Comparison of ENCODE assay signal across 33 mouse cellular contexts in genomic region chr15:5946650-5947049, GRCm38 (mm10).
"Had no signal": no experiment of that assay in that cellular context is flagged by ENCODE, and none has a peak within 500 bp of the region (broad histone marks: within the 10 kb centered on the region; RNA-seq: fewer than 3 reads in every experiment).

No protein-coding gene starts in this region.

- H3K9me3 ChIP-seq: limb, embryonic 10.5 days; limb, embryonic 12.5 days; limb, embryonic 13.5 days; limb, embryonic 15.5 days; liver, embryonic 12.5 days; liver, embryonic 13.5 days; liver, embryonic 15.5 days; lung, embryonic 15.5 days; midbrain, embryonic 10.5 days; midbrain, embryonic 12.5 days; midbrain, embryonic 13.5 days; midbrain, embryonic 15.5 days; neural tube, embryonic 12.5 days; neural tube, embryonic 13.5 days had no signal

- H3K36me3 ChIP-seq: limb, embryonic 10.5 days; limb, embryonic 12.5 days; limb, embryonic 13.5 days; limb, embryonic 15.5 days; liver, embryonic 12.5 days; liver, embryonic 13.5 days; liver, embryonic 15.5 days; lung, embryonic 15.5 days; midbrain, embryonic 10.5 days; midbrain, embryonic 12.5 days; midbrain, embryonic 13.5 days; midbrain, embryonic 15.5 days; neural tube, embryonic 12.5 days; neural tube, embryonic 13.5 days had no signal

- H3K27ac ChIP-seq: limb, embryonic 10.5 days; limb, embryonic 12.5 days; limb, embryonic 13.5 days; limb, embryonic 15.5 days; liver, embryonic 12.5 days; liver, embryonic 13.5 days; liver, embryonic 14.5 days; liver, embryonic 15.5 days; lung, embryonic 15.5 days; macrophage; midbrain, embryonic 10.5 days; midbrain, embryonic 12.5 days; midbrain, embryonic 13.5 days; midbrain, embryonic 15.5 days; neural tube, embryonic 12.5 days; neural tube, embryonic 13.5 days had no signal

- H3K9ac ChIP-seq: limb, embryonic 12.5 days; limb, embryonic 13.5 days; limb, embryonic 15.5 days; liver, embryonic 12.5 days; liver, embryonic 13.5 days; liver, embryonic 14.5 days; liver, embryonic 15.5 days; liver, postnatal 0 days; lung, embryonic 14.5 days; lung, embryonic 15.5 days; midbrain, embryonic 12.5 days; midbrain, embryonic 13.5 days; midbrain, embryonic 15.5 days; neural tube, embryonic 12.5 days; neural tube, embryonic 13.5 days had no signal

- DNase-seq: left cerebral cortex, postnatal 4 days; liver; liver, embryonic 13.5 days; liver, postnatal 0 days; lung, adult 18-20 months; lung, adult 2 months; lung, embryonic 14.5 days; lung, postnatal 10 days; lung, postnatal 14 days; lung, postnatal 36 days; lung, postnatal 4 days; midbrain, embryonic 14.5 days had no signal

- H3K4me1 ChIP-seq: limb, embryonic 12.5 days; limb, embryonic 13.5 days; limb, embryonic 15.5 days; liver, embryonic 12.5 days; liver, embryonic 13.5 days; liver, embryonic 15.5 days; megakaryocyte, embryonic 14.5 days; midbrain, embryonic 10.5 days; midbrain, embryonic 12.5 days; midbrain, embryonic 13.5 days; midbrain, embryonic 15.5 days; neural tube, embryonic 12.5 days; neural tube, embryonic 13.5 days had no signal

- ATAC-seq: liver, embryonic 12.5 days; liver, postnatal 0 days; lung, postnatal 0 days; midbrain, embryonic 13.5 days; midbrain, embryonic 15.5 days; midbrain, embryonic 16.5 days had no signal

- H3K27me3 ChIP-seq: limb, embryonic 12.5 days; limb, embryonic 13.5 days; limb, embryonic 15.5 days; liver, embryonic 12.5 days; liver, embryonic 13.5 days; liver, embryonic 15.5 days; lung, embryonic 15.5 days; megakaryocyte, embryonic 14.5 days; midbrain, embryonic 12.5 days; midbrain, embryonic 13.5 days; midbrain, embryonic 15.5 days; neural tube, embryonic 12.5 days; neural tube, embryonic 13.5 days had no signal

- H3K4me2 ChIP-seq: limb, embryonic 12.5 days; limb, embryonic 13.5 days; limb, embryonic 15.5 days; liver, embryonic 11.5 days; liver, embryonic 12.5 days; liver, embryonic 13.5 days; liver, embryonic 15.5 days; lung, embryonic 14.5 days; lung, embryonic 15.5 days; midbrain, embryonic 11.5 days; midbrain, embryonic 12.5 days; midbrain, embryonic 13.5 days; midbrain, embryonic 15.5 days; neural tube, embryonic 12.5 days; neural tube, embryonic 13.5 days had no signal

- H3K4me3 ChIP-seq: limb, embryonic 10.5 days; limb, embryonic 12.5 days; limb, embryonic 13.5 days; limb, embryonic 15.5 days; liver, embryonic 12.5 days; liver, embryonic 13.5 days; liver, embryonic 15.5 days; lung, embryonic 15.5 days; megakaryocyte, embryonic 14.5 days; midbrain, embryonic 10.5 days; midbrain, embryonic 12.5 days; midbrain, embryonic 13.5 days; midbrain, embryonic 15.5 days; myocyte; neural tube, embryonic 12.5 days; neural tube, embryonic 13.5 days had no signal
